Mouse (Mus musculus): ENCODE measurements at regions not wholly inside any gene's neighbourhood (a gene's known extent, or its start where the extent isn't known, plus 50 kb on each side); places are given as distances from the start of the nearest gene placed in this dataset.
A peak's percentile ranks its signal among the peaks of the same experiment; 100 is the strongest.

GRCm38 (mm10) chrX:49387439-49387838 lies 76.3 kb upstream of the Arhgap36 start:
- peak; percentile 85 for ATAC-seq (replicated peaks; ENCODE audit: low FRiP score)

GRCm38 (mm10) chrX:49377067-49377466 lies 86.7 kb upstream of the Arhgap36 start:
- no peak overlapping the region for H3K4me3 ChIP-seq (replicated peaks)
- H3K9ac ChIP-seq, result no peak overlapping the region
- peak overlapping the region; percentile 23; the same call in 1 of the 2 replicates for H3K4me2 ChIP-seq
- H3K9me3 ChIP-seq (replicated peaks), result no peaks in the 10 kb centered on the region
- no peak overlapping the region for H3K27ac ChIP-seq
- H3K36me3 ChIP-seq, result no peaks in the 10 kb centered on the region
- 27% methylated on average over 8 of the region's 8 CpGs for WGBS
- ATAC-seq (replicated peaks; ENCODE audit: low FRiP score), result no peak
- H3K4me1 ChIP-seq, result no peaks in the 10 kb centered on the region
- H3K27me3 ChIP-seq, result no peaks in the 10 kb centered on the region

More at GRCm38 (mm10) chrX:49387439-49387838, 76.3 kb upstream of the Arhgap36 start:
- Histone ChIP-seq H3K4me3 (replicated peaks) (no peak overlapping the region), H3K4me1 (no peaks in the 10 kb centered on the region), H3K9me3 (replicated peaks) (no peaks in the 10 kb centered on the region), H3K4me2 (no peak overlapping the region), H3K27ac (no peak overlapping the region), H3K27me3 (peaks cover 3% of the 10 kb centered on the region; the same call in 1 of the 2 replicates), H3K9ac (no peak overlapping the region), H3K36me3 (no peaks in the 10 kb centered on the region)
- 40% methylated on average over 7 of the region's 7 CpGs for WGBS

- Histone ChIP-seq H3K27me3 (no peaks in the 10 kb centered on the region), H3K36me3 (no peaks in the 10 kb centered on the region), H3K27ac (no peak overlapping the region), H3K4me2 (no peak overlapping the region), H3K9ac (no peak overlapping the region), H3K4me1 (no peaks in the 10 kb centered on the region), H3K4me3 (replicated peaks) (no peak overlapping the region), H3K9me3 (replicated peaks) (no peaks in the 10 kb centered on the region)
- no peak for ATAC-seq (replicated peaks; ENCODE audit: low FRiP score)
- 57% methylated on average over 2 of the region's 2 CpGs for WGBS
Observed at GRCm38 (mm10) chrX:49370384-49370783, 82.3 kb upstream of the Enox2 start.

DNA sequence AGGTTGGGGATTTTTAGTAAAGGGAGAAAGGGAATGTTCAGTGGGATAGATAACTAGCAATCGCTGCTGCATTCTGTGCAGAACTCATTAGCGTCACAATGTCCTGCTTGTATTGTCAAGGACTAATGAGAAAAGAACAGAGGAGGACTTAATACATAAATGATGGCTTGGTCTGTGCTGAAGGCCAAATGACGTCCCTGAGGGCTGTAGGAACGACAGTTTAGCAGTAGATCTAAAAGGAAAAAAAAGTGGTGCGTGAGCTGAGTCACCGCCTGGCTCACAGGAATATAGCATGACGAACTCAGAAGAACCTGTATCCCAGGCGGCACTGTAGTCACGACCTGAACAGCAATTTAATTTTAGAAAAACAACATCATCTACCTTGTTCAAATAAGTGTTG lies 81.3 kb upstream of the Enox2 start:
- no peak overlapping the region for H3K4me3 ChIP-seq (replicated peaks)
- no peak overlapping the region for H3K27ac ChIP-seq
- H3K27me3 ChIP-seq, result no peaks in the 10 kb centered on the region
- H3K9ac ChIP-seq, result no peak overlapping the region
- no peak for ATAC-seq (replicated peaks; ENCODE audit: low FRiP score)
- no peak overlapping the region for H3K4me2 ChIP-seq
- no peaks in the 10 kb centered on the region for H3K36me3 ChIP-seq
- no peaks in the 10 kb centered on the region for H3K4me1 ChIP-seq
- WGBS, result 64% methylated on average over 9 of the region's 9 CpGs
- no peaks in the 10 kb centered on the region for H3K9me3 ChIP-seq (replicated peaks)

DNA sequence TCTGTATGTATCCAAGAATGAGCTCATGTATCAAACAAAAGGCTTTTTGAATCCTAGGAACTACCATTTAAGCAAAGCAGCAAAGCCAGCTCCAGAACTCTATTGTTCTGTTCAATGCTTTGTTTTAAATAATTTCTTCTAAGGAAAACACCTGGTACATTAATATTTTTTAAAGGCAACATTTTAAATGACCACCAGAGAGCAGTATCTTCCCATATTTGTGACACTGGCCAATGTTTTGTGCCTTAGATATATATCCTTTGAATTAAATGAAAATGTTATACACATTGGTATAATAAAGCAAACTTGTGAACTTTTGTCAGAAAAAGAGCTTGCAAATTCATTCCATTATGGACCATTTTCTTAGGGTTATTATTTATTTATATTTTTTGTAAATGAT lies 58.4 kb upstream of the Enox2 start:
- Histone ChIP-seq H3K4me2 (no peak overlapping the region), H3K4me1 (no peaks in the 10 kb centered on the region), H3K9ac (no peak overlapping the region), H3K36me3 (no peaks in the 10 kb centered on the region), H3K9me3 (replicated peaks) (no peaks in the 10 kb centered on the region), H3K27me3 (no peaks in the 10 kb centered on the region), H3K4me3 (replicated peaks) (no peak overlapping the region), H3K27ac (no peak overlapping the region)
- no peak for ATAC-seq (replicated peaks; ENCODE audit: low FRiP score)
